Mouse (Mus musculus) olfactory bulb, adult 2 months (tissue): ENCODE results near the gene Smoc2.

Experiments
- CTCF ChIP-seq: fragments of 200-500 bp; IDR thresholded peaks from 2 replicates; pipeline ENCODE4 v1.5.1; 2012; ENCODE audit warnings: low read depth, mild to moderate bottlenecking, low read length, moderate library complexity; ENCODE audit not compliant: insufficient read depth
- POLR2A ChIP-seq: fragments of 200-500 bp; IDR thresholded peaks from 2 replicates; pipeline ENCODE4 v1.6.1; 2012; ENCODE audit warnings: mild to moderate bottlenecking, low read depth, low read length, moderate library complexity; ENCODE audit not compliant: insufficient read depth

- TF ChIP-seq CTCF (no peak), POLR2A (no peak)
These were observed 24.4 kb downstream of the Smoc2 start for GRCm38 (mm10) chr17:14303722-14304121.
